Mouse (Mus musculus) spleen, adult 2 months (tissue): ENCODE measurements around the gene Cacnb2.

Experiments used
- CTCF ChIP-seq: fragments of 200-500 bp; IDR thresholded peaks from 2 replicates; pipeline ENCODE4 v1.5.1; 2011; ENCODE audit warnings: mild to moderate bottlenecking, inconsistent platforms; ENCODE audit not compliant: insufficient read depth, insufficient read length, insufficient replicate concordance; ENCODE audit errors: extremely low read depth
- POLR2A ChIP-seq: fragments of 200-500 bp; IDR thresholded peaks from 2 replicates; pipeline ENCODE4 v1.6.1; 2011; ENCODE audit warnings: low read depth, low read length, inconsistent platforms

DNA sequence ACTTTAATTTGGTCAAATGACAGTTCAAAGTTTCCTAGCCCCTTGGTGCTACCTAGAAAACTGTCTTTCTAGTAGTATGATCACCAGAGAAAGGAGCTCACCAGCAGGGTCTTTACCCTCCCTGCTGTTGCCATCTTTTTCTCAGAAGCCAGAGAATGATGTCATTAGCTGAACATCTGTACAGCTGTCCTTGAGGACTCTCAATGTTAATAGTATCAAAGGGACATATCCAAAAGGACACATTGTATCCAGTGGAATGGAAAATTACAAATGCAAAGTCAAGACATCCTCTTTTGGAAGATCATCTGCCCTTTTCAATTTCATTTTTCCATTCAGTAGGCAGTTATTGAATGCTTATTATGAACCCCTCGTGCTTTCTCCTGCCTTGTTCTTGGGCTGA, 247.9 kb downstream of the Cacnb2 start:
- TF ChIP-seq CTCF (no peak), POLR2A (no peak)
